Mouse (Mus musculus): ENCODE data around the gene Add3. TPM values are rescaled to one million over a fixed set of nuclear protein-coding genes. Genes with fewer than 3 reads are reported as not detected.
A peak's percentile ranks its signal among the peaks of the same experiment; 100 is the strongest.

The Add3 gene
- polyA plus RNA-seq, 1 experiment from 2014 or later, result 40.2 TPM

DNA sequence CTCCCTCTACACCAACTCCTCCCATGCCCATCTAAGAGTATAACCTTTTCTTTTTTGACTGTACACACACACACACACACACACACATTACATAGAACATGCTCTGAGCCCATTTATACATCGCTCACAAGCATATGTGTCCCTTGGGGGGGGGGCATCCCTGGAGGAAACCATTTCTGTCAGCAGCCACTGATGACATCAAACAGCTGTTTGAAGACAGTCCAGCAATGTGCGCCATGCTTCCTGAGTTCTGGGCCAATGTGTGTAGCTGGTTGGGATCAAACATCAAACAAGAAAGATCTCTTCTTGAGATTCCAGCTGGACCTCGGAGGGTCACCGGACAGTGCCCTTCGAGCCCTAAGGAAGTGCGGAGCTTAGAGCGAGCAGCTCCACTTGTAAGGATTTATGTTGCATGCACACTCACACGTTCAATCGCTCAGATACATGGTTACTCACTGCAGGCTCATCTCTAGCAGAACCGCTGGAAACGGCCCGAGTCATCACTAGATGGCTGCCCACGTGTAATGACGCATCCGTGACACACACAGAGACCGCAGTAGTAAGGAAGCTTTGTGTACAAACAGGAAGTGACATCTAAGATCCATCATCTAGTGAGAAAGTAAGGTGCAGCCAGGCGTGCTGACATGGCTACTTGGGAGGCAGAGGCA, 132.9 kb downstream of the Add3 start:
- no peaks in the 10 kb centered on the region for H3K27me3 ChIP-seq (replicated peaks)
- H3K9me3 ChIP-seq (replicated peaks), result no peaks in the 10 kb centered on the region
- H3K9ac ChIP-seq (replicated peaks), result no peak overlapping the region
- 90% methylated on average over 17 of the region's 17 CpGs for WGBS
- no peak overlapping the region for H3K27ac ChIP-seq (replicated peaks)
- H3K4me3 ChIP-seq (replicated peaks), result no peak overlapping the region
- H3K4me1 ChIP-seq, result no peaks in the 10 kb centered on the region
- no peaks in the 10 kb centered on the region for H3K36me3 ChIP-seq
- ATAC-seq (ENCODE audit: low FRiP score), result no peak
- H3K4me2 ChIP-seq, result no peak overlapping the region

DNA sequence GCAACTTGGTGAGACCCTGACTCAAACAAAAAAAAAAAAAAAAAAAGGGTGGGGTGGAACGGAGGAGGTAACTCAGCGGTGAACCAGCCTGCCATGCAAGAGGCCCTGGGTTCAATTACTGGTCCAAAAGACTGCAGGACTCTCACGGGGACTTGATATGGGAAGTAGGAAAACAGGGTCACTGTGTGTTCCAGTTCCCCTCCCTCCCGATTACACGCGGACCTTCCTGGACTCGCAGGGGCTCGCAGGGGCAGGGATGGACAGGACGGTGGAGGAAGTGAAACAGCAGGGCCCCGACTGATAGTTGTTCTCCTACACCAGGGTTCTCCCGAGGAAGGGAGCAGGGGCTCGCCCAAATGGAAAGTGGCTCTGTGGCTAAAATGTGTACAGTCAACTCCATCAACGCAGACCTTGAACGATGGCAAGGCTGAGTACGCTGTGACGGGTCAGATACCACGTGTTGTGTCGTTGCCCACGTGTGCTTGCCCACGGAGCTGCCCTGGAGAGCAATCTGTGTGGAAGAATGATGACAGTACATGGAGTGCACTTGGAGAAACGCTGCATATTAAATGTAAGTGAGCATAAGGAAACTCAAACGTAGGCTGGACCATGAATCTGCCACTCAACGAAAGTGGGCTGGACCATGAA, 133.7 kb downstream of the Add3 start:
- H3K4me1 ChIP-seq, result no peaks in the 10 kb centered on the region
- no peaks in the 10 kb centered on the region for H3K9me3 ChIP-seq (replicated peaks)
- no peak overlapping the region for H3K4me3 ChIP-seq (replicated peaks)
- ATAC-seq (ENCODE audit: low FRiP score), result no peak
- H3K27ac ChIP-seq (replicated peaks), result no peak overlapping the region
- H3K4me2 ChIP-seq, result no peak overlapping the region
- no peaks in the 10 kb centered on the region for H3K27me3 ChIP-seq (replicated peaks)
- H3K36me3 ChIP-seq, result no peaks in the 10 kb centered on the region
- H3K9ac ChIP-seq (replicated peaks), result no peak overlapping the region
- 84% methylated on average over 23 of the region's 23 CpGs for WGBS

DNA sequence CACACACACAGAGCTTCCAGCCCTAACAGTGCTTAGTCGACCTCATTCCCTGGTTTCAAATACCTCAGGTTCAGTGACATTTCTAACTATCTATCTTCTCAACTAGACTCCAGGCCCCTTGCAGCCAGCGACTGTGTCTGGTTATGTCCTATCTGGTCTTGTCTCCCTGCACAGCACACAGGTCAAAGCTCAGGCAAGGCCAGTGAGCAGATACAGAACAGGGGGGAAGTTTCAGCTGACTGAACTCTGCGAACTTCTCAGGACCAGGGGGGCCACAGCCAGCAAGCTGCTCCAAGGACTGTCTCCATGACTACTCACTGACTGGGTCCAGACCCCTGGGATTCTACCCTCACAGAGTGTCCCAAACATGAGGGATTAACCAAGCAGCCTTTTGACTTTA, 135.0 kb downstream of the Add3 start:
- whole genome bisulfite sequencing, result 60% methylated on average over 3 of the region's 3 CpGs
- Histone ChIP-seq H3K4me2 (no peak overlapping the region), H3K4me3 (replicated peaks) (no peak overlapping the region), H3K27ac (replicated peaks) (no peak overlapping the region), H3K4me1 (no peaks in the 10 kb centered on the region), H3K36me3 (no peaks in the 10 kb centered on the region), H3K9me3 (replicated peaks) (no peaks in the 10 kb centered on the region), H3K27me3 (replicated peaks) (no peaks in the 10 kb centered on the region), H3K9ac (replicated peaks) (no peak overlapping the region)
- ATAC-seq (ENCODE audit: low FRiP score), result no peak

DNA sequence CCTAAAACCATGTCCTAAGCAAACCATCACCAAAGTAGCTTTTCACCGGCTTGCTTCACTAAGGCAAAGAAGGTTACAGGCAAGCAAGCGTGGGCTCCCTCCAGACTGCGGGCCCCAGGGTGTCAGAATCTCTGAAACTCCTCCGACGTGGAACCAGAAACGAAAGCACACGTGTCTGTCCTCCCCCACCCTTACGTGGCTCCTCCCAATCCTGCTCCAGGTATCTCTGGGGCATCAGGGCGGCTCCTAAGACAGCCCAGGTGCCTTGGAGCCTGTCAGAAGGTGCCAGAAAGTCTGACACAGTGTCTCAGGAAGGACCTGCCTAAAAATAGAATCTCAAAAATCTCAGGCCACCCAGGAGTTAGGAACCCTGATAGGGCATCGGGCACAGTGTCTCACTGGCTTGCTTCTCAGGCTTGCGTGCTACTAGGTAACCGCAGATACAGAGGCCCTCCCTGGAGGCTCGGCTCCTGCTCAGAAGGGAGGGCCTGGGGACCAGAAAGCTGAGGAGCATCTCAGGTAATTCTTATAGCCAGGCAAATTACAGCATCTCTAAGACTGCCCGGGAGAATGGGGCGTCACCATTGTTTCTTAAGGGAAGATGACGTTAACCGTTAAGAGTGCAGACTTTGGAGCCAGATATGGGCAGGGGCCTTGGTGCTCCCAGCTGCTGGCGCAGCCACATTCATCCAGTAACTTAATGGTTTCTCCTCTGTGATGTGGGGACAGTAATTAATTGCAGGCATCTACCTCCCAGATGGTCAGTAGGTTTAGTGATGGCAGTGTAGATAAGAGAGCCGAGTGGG, 136.9 kb downstream of the Add3 start:
- WGBS, result 75% methylated on average over 19 of the region's 19 CpGs
- H3K4me2 ChIP-seq, result no peak overlapping the region

DNA sequence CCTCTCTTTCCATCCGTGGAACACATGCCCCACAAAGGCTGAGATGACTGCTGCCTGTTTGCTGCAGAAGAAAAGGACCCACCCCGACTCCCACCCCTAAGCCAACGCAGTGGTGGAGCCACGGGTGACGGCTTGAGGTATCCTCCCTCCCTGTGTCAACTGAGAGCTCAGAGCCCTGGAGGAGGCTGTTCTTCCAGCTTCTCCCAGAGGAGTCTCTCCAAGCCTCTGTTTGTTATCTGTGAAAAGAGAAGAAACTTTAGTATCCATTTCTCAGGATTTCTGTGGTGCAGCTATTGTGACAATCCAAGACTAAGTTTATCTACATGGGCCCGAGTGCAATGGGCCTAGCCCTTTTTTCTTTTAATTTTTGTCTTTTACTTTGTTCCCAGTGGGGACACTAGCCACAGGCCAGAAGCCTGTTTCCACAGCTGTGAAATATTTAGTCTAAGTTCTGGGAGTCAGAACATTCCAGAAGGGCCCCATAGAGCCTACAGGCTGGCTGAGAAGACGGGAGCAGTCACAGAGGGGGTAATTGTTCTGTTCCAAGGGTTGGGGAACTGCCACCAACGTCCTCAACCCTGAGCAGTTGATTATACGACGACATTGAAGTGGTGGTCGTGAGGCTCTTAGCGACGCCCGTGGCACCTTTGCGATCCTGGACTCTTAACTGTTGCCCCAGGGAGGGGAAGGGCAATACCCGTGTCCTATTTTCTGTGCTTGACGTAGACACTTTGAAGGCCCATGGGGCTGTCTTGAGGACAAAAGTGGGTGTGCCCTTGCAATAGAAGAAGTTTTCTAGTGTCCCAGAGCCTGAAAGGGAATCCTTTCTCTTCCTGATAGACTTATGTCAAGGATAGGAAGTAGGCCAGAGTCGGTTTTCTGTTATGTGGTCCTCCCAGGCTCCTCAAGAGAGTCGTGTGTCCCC, 138.5 kb downstream of the Add3 start:
- H3K9ac ChIP-seq (replicated peaks), result no peak overlapping the region
- H3K4me2 ChIP-seq, result no peak overlapping the region
- H3K4me1 ChIP-seq, result peaks cover 7% of the 10 kb centered on the region; the same call in 1 of the 2 replicates
- no peaks in the 10 kb centered on the region for H3K36me3 ChIP-seq
- H3K27me3 ChIP-seq (replicated peaks), result no peaks in the 10 kb centered on the region
- H3K27ac ChIP-seq (replicated peaks), result no peak overlapping the region
- 62% methylated on average over 19 of the region's 19 CpGs for WGBS
- no peak overlapping the region for H3K4me3 ChIP-seq (replicated peaks)
- H3K9me3 ChIP-seq (replicated peaks), result no peaks in the 10 kb centered on the region
- ATAC-seq (ENCODE audit: low FRiP score), result no peak

More for the DNA sequence above, 136.9 kb downstream of the Add3 start:
- Histone ChIP-seq H3K27me3 (replicated peaks) (no peaks in the 10 kb centered on the region), H3K4me3 (replicated peaks) (no peak overlapping the region), H3K9ac (replicated peaks) (no peak overlapping the region), H3K9me3 (replicated peaks) (no peaks in the 10 kb centered on the region), H3K27ac (replicated peaks) (no peak overlapping the region), H3K36me3 (no peaks in the 10 kb centered on the region), H3K4me1 (peaks cover 2% of the 10 kb centered on the region; the same call in 1 of the 2 replicates)
- ATAC-seq (ENCODE audit: low FRiP score), result no peak

DNA sequence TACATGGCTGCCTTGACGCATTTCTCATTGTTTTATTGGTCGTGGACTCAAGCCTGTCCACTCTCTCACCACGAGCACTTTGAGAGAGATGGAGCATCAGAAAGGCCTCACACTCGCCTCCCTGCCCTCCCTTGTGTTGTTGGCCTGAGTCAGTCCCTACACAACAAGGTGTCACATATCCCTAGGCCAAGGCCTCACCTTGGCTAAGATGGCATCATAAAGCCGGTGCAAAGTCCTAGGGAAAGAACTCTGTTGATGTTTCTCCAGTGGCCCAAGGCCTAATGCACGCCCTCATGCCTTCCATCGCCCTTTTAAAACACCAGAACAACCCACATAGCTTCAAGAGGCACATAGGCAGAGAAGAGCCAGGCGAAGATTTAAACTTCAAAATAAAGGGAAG, 140.0 kb downstream of the Add3 start:
- WGBS, result 88% methylated on average over 8 of the region's 8 CpGs
- Histone ChIP-seq H3K27me3 (replicated peaks) (no peaks in the 10 kb centered on the region), H3K4me2 (no peak overlapping the region), H3K4me3 (replicated peaks) (no peak overlapping the region), H3K9me3 (replicated peaks) (no peaks in the 10 kb centered on the region), H3K4me1 (peaks cover 21% of the 10 kb centered on the region), H3K27ac (replicated peaks) (no peak overlapping the region), H3K9ac (replicated peaks) (no peak overlapping the region), H3K36me3 (no peaks in the 10 kb centered on the region)
- ATAC-seq (ENCODE audit: low FRiP score), result no peak

DNA sequence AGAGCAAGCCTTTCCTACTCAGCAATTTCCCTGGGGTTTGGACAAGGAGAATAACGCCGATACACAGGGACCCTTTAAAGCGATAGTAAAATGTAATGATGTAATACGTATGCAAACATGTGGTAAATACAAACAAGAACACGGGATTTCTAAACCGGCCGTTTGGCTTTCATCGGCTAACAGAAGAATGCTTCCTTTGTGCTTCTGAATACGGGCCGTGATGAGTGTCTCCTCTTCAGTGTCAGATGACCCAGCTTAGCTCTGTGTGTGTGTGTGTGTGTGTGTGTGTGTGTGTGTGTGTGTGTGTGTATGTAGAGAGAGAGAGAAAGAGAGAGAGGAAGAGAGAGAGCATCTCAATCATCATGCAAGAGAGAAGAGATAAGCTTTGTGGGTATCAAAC, 142.3 kb downstream of the Add3 start:
- Histone ChIP-seq H3K9me3 (replicated peaks) (no peaks in the 10 kb centered on the region), H3K27me3 (replicated peaks) (no peaks in the 10 kb centered on the region), H3K4me1 (peaks cover 22% of the 10 kb centered on the region), H3K9ac (replicated peaks) (no peak overlapping the region), H3K36me3 (no peaks in the 10 kb centered on the region), H3K4me2 (peak overlapping the region; percentile 26), H3K27ac (replicated peaks) (no peak overlapping the region), H3K4me3 (replicated peaks) (no peak overlapping the region)
- ATAC-seq (ENCODE audit: low FRiP score), result no peak
- WGBS, result 34% methylated on average over 10 of the region's 10 CpGs

DNA sequence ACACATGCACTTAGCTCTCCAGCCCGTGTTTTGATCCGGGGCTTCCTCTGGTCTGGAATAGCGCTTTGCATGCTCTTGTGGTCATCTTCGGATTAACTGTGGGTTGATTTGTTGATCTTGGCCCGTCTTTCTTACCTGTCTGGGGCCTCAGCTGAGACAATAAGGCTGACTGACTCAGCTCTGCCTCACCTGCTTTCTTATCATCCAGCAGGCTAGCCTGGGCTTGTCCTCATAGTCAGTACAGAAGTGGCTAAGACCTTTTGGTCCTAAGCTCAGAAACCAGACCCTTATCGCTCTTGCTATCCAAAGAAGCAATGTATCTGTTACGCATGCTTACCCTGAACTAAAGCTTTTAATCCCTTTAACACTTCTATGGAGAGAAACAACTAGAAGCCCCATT, 143.5 kb downstream of the Add3 start:
- WGBS, result 87% methylated on average over 7 of the region's 7 CpGs
- peaks cover 22% of the 10 kb centered on the region for H3K4me1 ChIP-seq
- no peak overlapping the region for H3K4me2 ChIP-seq
- no peaks in the 10 kb centered on the region for H3K27me3 ChIP-seq (replicated peaks)
- no peaks in the 10 kb centered on the region for H3K36me3 ChIP-seq
- no peaks in the 10 kb centered on the region for H3K9me3 ChIP-seq (replicated peaks)
- H3K27ac ChIP-seq (replicated peaks), result no peak overlapping the region
- no peak for ATAC-seq (ENCODE audit: low FRiP score)
- no peak overlapping the region for H3K9ac ChIP-seq (replicated peaks)
- H3K4me3 ChIP-seq (replicated peaks), result no peak overlapping the region

DNA sequence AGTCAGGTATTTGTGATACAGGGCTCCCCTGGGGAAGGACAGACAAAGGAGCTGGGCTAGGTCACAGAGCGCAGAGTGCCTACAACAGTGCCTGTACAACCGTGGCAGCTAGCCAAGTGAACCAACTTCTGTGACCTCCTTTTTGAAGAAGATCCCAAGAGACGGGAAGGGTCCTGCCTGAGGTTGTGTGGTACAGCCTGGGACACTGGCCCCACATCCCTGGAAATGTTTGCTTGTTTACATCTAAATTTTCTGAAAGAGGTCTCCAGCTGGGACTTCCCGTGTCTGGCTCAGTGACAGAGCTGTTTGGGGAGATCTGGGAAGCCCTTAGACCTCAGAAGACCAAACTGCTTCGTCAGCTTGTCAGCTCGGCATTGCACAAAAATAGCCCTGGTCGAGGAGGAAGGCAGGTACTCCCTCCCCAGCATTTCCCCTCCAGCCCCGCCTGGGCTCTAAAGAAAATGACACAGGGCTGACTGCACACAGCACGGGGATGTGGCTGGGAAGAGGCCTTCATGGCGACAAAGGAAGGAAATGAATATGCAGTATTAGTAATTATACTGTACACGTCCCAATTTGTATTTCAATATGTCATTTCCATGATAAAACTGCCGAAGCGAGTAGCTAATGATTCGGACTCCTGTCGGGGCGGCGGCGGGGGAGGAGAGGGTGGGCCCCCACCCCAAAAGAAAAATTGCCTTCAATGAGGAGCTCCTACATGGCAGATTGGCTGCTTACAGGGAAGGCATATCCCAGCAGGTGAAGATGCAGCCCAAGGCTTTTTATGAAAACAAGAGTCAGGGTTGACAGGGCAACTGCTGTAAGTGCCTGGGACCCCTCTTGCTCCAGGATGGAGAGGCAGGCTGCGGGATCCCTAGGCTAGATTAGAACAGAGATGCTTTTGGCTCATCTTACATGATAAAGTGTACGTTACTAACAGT, 144.3 kb downstream of the Add3 start:
- no peaks in the 10 kb centered on the region for H3K9me3 ChIP-seq (replicated peaks)
- WGBS, result 24% methylated on average over 20 of the region's 20 CpGs
- peaks cover 22% of the 10 kb centered on the region for H3K4me1 ChIP-seq
- no peak overlapping the region for H3K27ac ChIP-seq (replicated peaks)
- ATAC-seq (ENCODE audit: low FRiP score), result no peak
- no peak overlapping the region for H3K4me3 ChIP-seq (replicated peaks)
- 0 out of 2 replicates have a peak overlapping the region, but pooled peaks have one; percentile 3 for H3K4me2 ChIP-seq
- no peak overlapping the region for H3K9ac ChIP-seq (replicated peaks)
- H3K36me3 ChIP-seq, result no peaks in the 10 kb centered on the region
- H3K27me3 ChIP-seq (replicated peaks), result no peaks in the 10 kb centered on the region

DNA sequence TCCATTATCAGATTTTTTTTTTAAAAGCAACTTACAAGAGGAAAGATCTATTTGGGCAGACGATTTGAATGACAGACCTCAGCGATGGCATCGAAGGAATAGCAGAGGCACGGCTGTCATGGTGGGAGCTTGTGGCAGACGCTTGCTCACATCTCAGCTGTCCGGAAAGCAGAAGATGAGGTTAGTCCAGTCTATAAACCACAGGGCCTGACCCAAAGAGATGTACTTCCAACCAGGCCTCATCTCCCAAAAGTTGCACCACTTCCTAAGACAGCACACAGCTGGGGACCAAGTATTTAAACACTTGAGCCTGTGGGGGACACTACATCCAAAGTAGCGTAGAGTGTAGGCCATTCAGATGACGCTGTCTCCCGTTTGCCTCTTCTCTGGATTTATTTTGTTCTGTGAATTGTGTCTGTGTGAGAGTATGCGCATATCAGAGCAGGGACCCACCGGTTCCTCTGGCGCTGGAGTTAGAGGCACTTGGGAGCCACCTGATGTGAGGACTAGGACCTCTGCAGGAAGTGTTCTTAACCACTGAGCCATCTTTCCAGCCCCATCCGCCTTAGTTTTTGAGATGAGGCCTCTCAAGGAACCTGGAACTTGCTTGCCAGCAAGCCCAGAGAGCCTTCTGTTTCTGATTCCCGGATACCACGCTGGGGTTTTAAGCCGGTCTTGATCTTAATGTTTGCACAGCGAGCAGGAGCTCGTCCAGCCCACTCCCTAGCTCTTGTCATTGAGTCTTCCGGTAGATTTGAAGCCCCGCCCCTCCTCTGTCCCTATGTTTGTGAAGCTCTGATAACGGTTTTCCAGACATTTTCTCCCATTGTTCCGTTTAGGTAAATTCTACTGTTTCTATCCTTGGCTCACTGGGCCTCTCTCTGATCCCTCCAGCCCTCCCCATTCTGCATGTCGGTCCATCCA, 156.3 kb downstream of the Add3 start:
- no peaks in the 10 kb centered on the region for H3K9me3 ChIP-seq (replicated peaks)
- H3K36me3 ChIP-seq, result no peaks in the 10 kb centered on the region
- no peak overlapping the region for H3K4me2 ChIP-seq
- H3K27me3 ChIP-seq (replicated peaks), result no peaks in the 10 kb centered on the region
- no peak overlapping the region for H3K4me3 ChIP-seq (replicated peaks)
- no peaks in the 10 kb centered on the region for H3K4me1 ChIP-seq
- ATAC-seq (ENCODE audit: low FRiP score), result no peak
- WGBS, result 73% methylated on average over 23 of the region's 23 CpGs
- H3K9ac ChIP-seq (replicated peaks), result no peak overlapping the region
- H3K27ac ChIP-seq (replicated peaks), result no peak overlapping the region

All from neural tube, embryonic 15.5 days (tissue).